Mouse (Mus musculus) heart, embryonic 13.5 days (tissue): Measurements from ENCODE around the gene Neurog2. TPM values are rescaled to one million over a fixed set of nuclear protein-coding genes. Genes with fewer than 3 reads are reported as not detected.

Experiments used
- ATAC-seq: fragments of 200-750 bp; cut with Nextera tagmentation; 2 replicates; pipeline ENCODE4 v1.8.0; 2017; ENCODE audit warnings: moderate TSS enrichment; ENCODE audit not compliant: insufficient number of reproducible peaks, low FRiP score, low TSS enrichment; ENCODE audit errors: extremely low read depth
- H3K27ac ChIP-seq: fragments of 300-500 bp; sonication (generic); replicated peaks from 2 replicates; pipeline ENCODE4 v1.5.1; 2015; ENCODE audit warnings: moderate library complexity, mild to moderate bottlenecking, inconsistent platforms
- H3K27me3 ChIP-seq: fragments of 300-500 bp; sonication (generic); replicated peaks from 2 replicates; pipeline ENCODE4 v1.6.1; 2015; ENCODE audit warnings: mild to moderate bottlenecking, inconsistent platforms
- H3K36me3 ChIP-seq: fragments of 300-500 bp; sonication (generic); 2 replicates; pipeline ENCODE4 v1.6.1; 2015; ENCODE audit warnings: mild to moderate bottlenecking, inconsistent platforms
- H3K4me1 ChIP-seq: fragments of 300-500 bp; sonication (generic); 2 replicates; pipeline ENCODE4 v1.6.1; 2015; ENCODE audit warnings: inconsistent platforms
- H3K4me2 ChIP-seq: fragments of 300-500 bp; sonication (generic); 2 replicates; pipeline ENCODE4 v1.6.1; 2015; ENCODE audit warnings: inconsistent platforms, mild to moderate bottlenecking, moderate library complexity
- H3K4me3 ChIP-seq: fragments of 300-500 bp; sonication (generic); 2 replicates; pipeline ENCODE4 v1.5.1; 2015; ENCODE audit warnings: moderate library complexity, mild to moderate bottlenecking, inconsistent platforms
- H3K9ac ChIP-seq: fragments of 300-500 bp; sonication (generic); 2 replicates; pipeline ENCODE4 v1.6.1; 2015; ENCODE audit warnings: inconsistent platforms, mild to moderate bottlenecking, moderate library complexity
- H3K9me3 ChIP-seq: fragments of 300-500 bp; sonication (generic); 2 replicates; pipeline ENCODE4 v1.6.1; 2016; ENCODE audit warnings: inconsistent platforms
- WGBS: fragments of 180-500 bp; shearing (Covaris S2); methylation state at CpG from one replicate; pipeline ENCODE4 v1.1.7; 2015; ENCODE audit warnings: mixed read lengths; 5-methylcytosine and 5-hydroxymethylcytosine counted together
- polyA plus RNA-seq: library from polyadenylated mRNA; unstranded; fragments of >200 nt; fragmentation: Nextera tagmentation; extraction: Ambion mirVana; gene quantifications from 2 replicates; pipeline ENCODE4 v1.2.1, GENCODE M21; 2015

Neurog2 gene
- polyA plus RNA-seq: not detected in 2 replicates

GRCm38 (mm10) chr3:127633080-127634032, at the start of gene Neurog2:
Gene Neurog2, plus strand, starts transcription at chr3:127633135.
- no peak within 1 kb of the TSS for H3K27ac ChIP-seq
- H3K36me3 ChIP-seq: no peaks in the 10 kb centered on the region
- ATAC-seq: no peak
- H3K9me3 ChIP-seq: no peaks in the 10 kb centered on the region
- H3K4me3 ChIP-seq: peak within 1 kb of the TSS; percentile 57
- H3K4me2 ChIP-seq: peak within 1 kb of the TSS; percentile 94
- WGBS: under 1% methylated on average over 90 of the region's 92 CpGs
- H3K27me3 ChIP-seq: peaks cover 96% of the 10 kb centered on the region
- peaks cover 34% of the 10 kb centered on the region for H3K4me1 ChIP-seq
- peak within 1 kb of the TSS; percentile 38 for H3K9ac ChIP-seq

- no peak for ATAC-seq
- H3K4me1 ChIP-seq: no peaks in the 10 kb centered on the region
- H3K4me2 ChIP-seq: no peak overlapping the region
- H3K9me3 ChIP-seq: no peaks in the 10 kb centered on the region
- 69% methylated on average over 1 of the region's 1 CpGs for WGBS
- no peak overlapping the region for H3K9ac ChIP-seq
- peaks cover 69% of the 10 kb centered on the region for H3K36me3 ChIP-seq
- no peak overlapping the region for H3K4me3 ChIP-seq
- no peaks in the 10 kb centered on the region for H3K27me3 ChIP-seq
- H3K27ac ChIP-seq: no peak overlapping the region
Observed at GRCm38 (mm10) chr3:127597136-127597535, 35.8 kb upstream of the Neurog2 start.

- WGBS: 88% methylated on average over 2 of the region's 2 CpGs
- peaks cover 76% of the 10 kb centered on the region for H3K36me3 ChIP-seq
- no peak overlapping the region for H3K4me2 ChIP-seq
- no peaks in the 10 kb centered on the region for H3K4me1 ChIP-seq
- no peak overlapping the region for H3K4me3 ChIP-seq
- H3K27me3 ChIP-seq: no peaks in the 10 kb centered on the region
- ATAC-seq: no peak
- no peaks in the 10 kb centered on the region for H3K9me3 ChIP-seq
- H3K27ac ChIP-seq: no peak overlapping the region
- H3K9ac ChIP-seq: no peak overlapping the region
Observed at GRCm38 (mm10) chr3:127608109-127608508, 24.8 kb upstream of the Neurog2 start.

- peaks cover 74% of the 10 kb centered on the region for H3K27me3 ChIP-seq
- H3K9ac ChIP-seq: no peak overlapping the region
- peak overlapping the region; percentile 53 for H3K4me3 ChIP-seq
- H3K27ac ChIP-seq: no peak overlapping the region
- no peaks in the 10 kb centered on the region for H3K9me3 ChIP-seq
- no peaks in the 10 kb centered on the region for H3K36me3 ChIP-seq
- peak overlapping the region; percentile 81 for H3K4me2 ChIP-seq
- ATAC-seq: no peak
- under 1% methylated on average over 36 of the region's 36 CpGs for WGBS
- H3K4me1 ChIP-seq: peaks cover 27% of the 10 kb centered on the region
Observed at GRCm38 (mm10) chr3:127625296-127625695, 7.6 kb upstream of the Neurog2 start.

GRCm38 (mm10) chr3:127625701-127626399, 7.1 kb upstream of the Neurog2 start:
- no peaks in the 10 kb centered on the region for H3K9me3 ChIP-seq
- H3K27ac ChIP-seq: no peak overlapping the region
- H3K4me2 ChIP-seq: peak overlapping the region; percentile 81
- H3K9ac ChIP-seq: no peak overlapping the region
- H3K36me3 ChIP-seq: no peaks in the 10 kb centered on the region
- peak overlapping the region; percentile 53 for H3K4me3 ChIP-seq
- H3K4me1 ChIP-seq: peaks cover 27% of the 10 kb centered on the region
- ATAC-seq: no peak
- H3K27me3 ChIP-seq: peaks cover 79% of the 10 kb centered on the region
- WGBS: under 1% methylated on average over 28 of the region's 28 CpGs

- H3K36me3 ChIP-seq: no peaks in the 10 kb centered on the region
- H3K9ac ChIP-seq: no peak overlapping the region
- H3K4me1 ChIP-seq: peaks cover 27% of the 10 kb centered on the region
- no peak overlapping the region for H3K27ac ChIP-seq
- no peak overlapping the region for H3K4me3 ChIP-seq
- WGBS: 9% methylated on average over 3 of the region's 3 CpGs
- no peak overlapping the region for H3K4me2 ChIP-seq
- H3K9me3 ChIP-seq: no peaks in the 10 kb centered on the region
- H3K27me3 ChIP-seq: peaks cover 86% of the 10 kb centered on the region
- ATAC-seq: no peak
Observed at GRCm38 (mm10) chr3:127626524-127626923, 6.4 kb upstream of the Neurog2 start.

GRCm38 (mm10) chr3:127627151-127627955, 5.6 kb upstream of the Neurog2 start:
- no peak for ATAC-seq
- Histone ChIP-seq H3K4me3 (peak overlapping the region; percentile 5), H3K36me3 (no peaks in the 10 kb centered on the region), H3K4me1 (peaks cover 33% of the 10 kb centered on the region), H3K4me2 (peak overlapping the region; percentile 27), H3K27me3 (peaks cover 91% of the 10 kb centered on the region), H3K27ac (no peak overlapping the region), H3K9me3 (no peaks in the 10 kb centered on the region), H3K9ac (no peak overlapping the region)
- 2% methylated on average over 28 of the region's 28 CpGs for WGBS

- Histone ChIP-seq H3K4me3 (peak overlapping the region; percentile 5), H3K27ac (no peak overlapping the region), H3K4me2 (peak overlapping the region; percentile 27), H3K27me3 (peaks cover 93% of the 10 kb centered on the region), H3K4me1 (peaks cover 38% of the 10 kb centered on the region), H3K9ac (no peak overlapping the region), H3K36me3 (no peaks in the 10 kb centered on the region), H3K9me3 (no peaks in the 10 kb centered on the region)
- 0% methylated on average over 9 of the region's 9 CpGs for WGBS
- ATAC-seq: no peak
Observed at GRCm38 (mm10) chr3:127627956-127628310, 5.0 kb upstream of the Neurog2 start.

- Histone ChIP-seq H3K9ac (no peak overlapping the region), H3K9me3 (no peaks in the 10 kb centered on the region), H3K27ac (no peak overlapping the region), H3K4me2 (peak overlapping the region; percentile 27), H3K27me3 (peaks cover 95% of the 10 kb centered on the region), H3K4me3 (peak overlapping the region; percentile 23), H3K36me3 (no peaks in the 10 kb centered on the region), H3K4me1 (peaks cover 44% of the 10 kb centered on the region)
- 4% methylated on average over 37 of the region's 37 CpGs for WGBS
- no peak for ATAC-seq
Observed at GRCm38 (mm10) chr3:127628311-127629184, 4.4 kb upstream of the Neurog2 start.

- 7% methylated on average over 1 of the region's 1 CpGs for WGBS
- ATAC-seq: no peak
Observed at GRCm38 (mm10) chr3:127630190-127630589, 2.7 kb upstream of the Neurog2 start.

More at GRCm38 (mm10) chr3:127630190-127630589, 2.7 kb upstream of the Neurog2 start:
- Histone ChIP-seq H3K4me2 (no peak overlapping the region), H3K4me3 (no peak overlapping the region), H3K9me3 (no peaks in the 10 kb centered on the region), H3K4me1 (peaks cover 53% of the 10 kb centered on the region), H3K36me3 (no peaks in the 10 kb centered on the region), H3K27me3 (peaks cover 97% of the 10 kb centered on the region), H3K9ac (no peak overlapping the region), H3K27ac (no peak overlapping the region)
